In genomic region chr2:163722550-163722949, GRCm38 (mm10) we compare ENCODE assay signal across 10 mouse cellular contexts. TPM values are rescaled to one million over a fixed set of nuclear protein-coding genes. Genes with fewer than 3 reads are reported as not detected.
DNase-seq lines count a peak whose midpoint lies in the region; ATAC-seq and TF ChIP-seq lines count a peak whose summit lies in the region.
"Had no signal": no experiment of that assay in that cellular context is flagged by ENCODE, and none has a peak within 500 bp of the region (broad histone marks: within the 10 kb centered on the region; RNA-seq: fewer than 3 reads in every experiment).

No protein-coding gene starts in this region.

- H3K9ac ChIP-seq in heart, postnatal 0 days (replicated peaks; ENCODE audit: low read depth, low read length), result no peak overlapping the region
- H3K9ac ChIP-seq in midbrain, embryonic 15.5 days, result no peak overlapping the region
- H3K9ac ChIP-seq: embryonic facial prominence, embryonic 15.5 days; limb, embryonic 15.5 days had no signal

- intact Hi-C loops in heart, postnatal 14 days (cut with DNase I), result loop anchor here (10.0 kb wide), 1 partner anchor 188 kb away; no protein-coding TSS in a partner anchor
- intact Hi-C loops in gastrocnemius, adult 2 months (cut with DNase I), result loop anchor here (10.0 kb wide), 1 partner anchor 188 kb away; no protein-coding TSS in a partner anchor

- no peak overlapping the region for H3K4me2 ChIP-seq in heart, postnatal 0 days (ENCODE audit: low read depth, low read length)
- no peak overlapping the region for H3K4me2 ChIP-seq in midbrain, embryonic 15.5 days
- H3K4me2 ChIP-seq: embryonic facial prominence, embryonic 15.5 days; limb, embryonic 15.5 days had no signal

- H3K27ac ChIP-seq in heart, postnatal 0 days (ENCODE audit: low read depth), result peak overlapping the region; percentile 44; the same call in 1 of the 2 replicates
- peak overlapping the region; percentile 65 for H3K27ac ChIP-seq in midbrain, embryonic 15.5 days
- H3K27ac ChIP-seq in gastrocnemius, adult 2 months, result no peak overlapping the region
- H3K27ac ChIP-seq: embryonic facial prominence, embryonic 15.5 days; limb, embryonic 15.5 days had no signal

- no peaks in the 10 kb centered on the region for H3K27me3 ChIP-seq in heart, postnatal 0 days (ENCODE audit: control insufficient read depth, insufficient read depth, low read length)
- no peaks in the 10 kb centered on the region for H3K27me3 ChIP-seq in midbrain, embryonic 15.5 days (replicated peaks)
- H3K27me3 ChIP-seq: embryonic facial prominence, embryonic 15.5 days; limb, embryonic 15.5 days had no signal

- peak; percentile 76 for ATAC-seq in heart, postnatal 0 days (ENCODE audit: insufficient read depth, low read depth)
- peak; percentile 41 for ATAC-seq in frontal cortex, adult (ENCODE audit: low TSS enrichment)
- peak; percentile 85 for ATAC-seq in midbrain, embryonic 15.5 days (replicated peaks)

- H3K4me1 ChIP-seq in heart, postnatal 0 days (ENCODE audit: control insufficient read depth, insufficient read depth), result peaks cover 10% of the 10 kb centered on the region; the same call in 1 of the 2 replicates
- H3K4me1 ChIP-seq in midbrain, embryonic 15.5 days, result peaks cover 19% of the 10 kb centered on the region

- no peaks in the 10 kb centered on the region for H3K9me3 ChIP-seq in heart, postnatal 0 days (replicated peaks; ENCODE audit: control insufficient read depth, low read length)
- no peaks in the 10 kb centered on the region for H3K9me3 ChIP-seq in midbrain, embryonic 15.5 days
- H3K9me3 ChIP-seq: embryonic facial prominence, embryonic 15.5 days; limb, embryonic 15.5 days had no signal

- no peak for TF ChIP-seq EP300 in heart, postnatal 0 days (IDR thresholded peaks at IDR 0.05; ENCODE audit: low read depth)

- peak; percentile 76 for DNase-seq in heart, postnatal 0 days (ENCODE audit: low spot score)
- DNase-seq in heart, postnatal 14 days, result no peak
- peak; percentile 81 for DNase-seq in adrenal gland, postnatal 10 days
- no peak for DNase-seq in thymus, postnatal 0 days (ENCODE audit: low spot score)
- no peak for DNase-seq in gastrocnemius, adult 2 months
- DNase-seq in urinary bladder, postnatal 36 days (ENCODE audit: low spot score in 2 of 2), result no peak

- WGBS in heart, postnatal 0 days, result 28% methylated on average over 7 of the region's 7 CpGs
- 65% methylated on average over 7 of the region's 7 CpGs for WGBS in midbrain, embryonic 15.5 days

- H3K4me3 ChIP-seq in heart, postnatal 0 days (ENCODE audit: low read depth, low read length), result no peak overlapping the region
- H3K4me3 ChIP-seq in midbrain, embryonic 15.5 days, result no peak overlapping the region
- no peak overlapping the region for H3K4me3 ChIP-seq in gastrocnemius, adult 2 months
- H3K4me3 ChIP-seq: embryonic facial prominence, embryonic 15.5 days; limb, embryonic 15.5 days had no signal

- TF ChIP-seq CTCF in heart, postnatal 0 days (IDR thresholded peaks at IDR 0.05; ENCODE audit: low read depth), result no peak
- TF ChIP-seq CTCF in gastrocnemius, adult 2 months (IDR thresholded peaks at IDR 0.05), result no peak

- H3K36me3 ChIP-seq in heart, postnatal 0 days (replicated peaks; ENCODE audit: control insufficient read depth, insufficient read depth, low read length), result peaks cover 63% of the 10 kb centered on the region
- no peaks in the 10 kb centered on the region for H3K36me3 ChIP-seq in midbrain, embryonic 15.5 days (replicated peaks)

RNA-seq across cellular contexts. Expression of gene Ada, which starts 27.5 kb away (rescaled TPM):
- total RNA-seq in heart, postnatal 0 days (2014; rRNA removed; ENCODE audit: low replicate concordance), result 2.4 and 4.1 TPM in 2 replicates
- polyA plus RNA-seq in heart, postnatal 0 days (2015; fragmentation: Nextera tagmentation; extraction: Ambion mirVana), result 1.9 and 2.2 TPM in 2 replicates
- total RNA-seq in heart, postnatal 14 days (2021), result 1 to 10 TPM; 1.2 to 3.2 TPM
- 1 to 10 TPM; 3.8 to 4.0 TPM for total RNA-seq in adrenal gland, postnatal 10 days (2021)
- 3.9 TPM in 2 replicates for polyA plus RNA-seq in midbrain, embryonic 15.5 days (2015; fragmentation: Nextera tagmentation; extraction: Ambion mirVana)
- 73.2 and 83.0 TPM in 2 replicates for polyA plus RNA-seq in thymus, postnatal 0 days (2015; fragmentation: Nextera tagmentation; extraction: Ambion mirVana)
- under 1 TPM; 0.38 to 0.39 TPM for total RNA-seq in gastrocnemius, adult 2 months (2021)

Comparison
In these comparisons a context has a peak if more than half of its experiments do, and no peak if none do; other contexts are left out.
1. DNase-seq: peak in heart, postnatal 0 days (single experiment) and adrenal gland, postnatal 10 days (single experiment); none in heart, postnatal 14 days (0 of 2), thymus, postnatal 0 days (single experiment), gastrocnemius, adult 2 months (single experiment) and urinary bladder, postnatal 36 days (0 of 2).
2. Peak in every context shown above with its lines, with median percentiles within 50 percentile points of each other: ATAC-seq.